Mouse (Mus musculus): Measurements from ENCODE around the gene Tubgcp6. TPM values are rescaled to one million over a fixed set of nuclear protein-coding genes. Genes with fewer than 3 reads are reported as not detected.

The Tubgcp6 gene
- polyA plus RNA-seq, 1 experiment, result 25.5 TPM

Other genes starting within 250 kb of the Tubgcp6 start
- gene Ttll8, start 168.7 kb downstream of the Tubgcp6 start, polyA plus RNA-seq (2012; rRNA removed), result not detected in 2 replicates
- gene Mlc1, start 144.1 kb downstream of the Tubgcp6 start, polyA plus RNA-seq (2012; rRNA removed), result 0.04 and 0.05 TPM in 2 replicates
- gene Mov10l1, start 140.2 kb downstream of the Tubgcp6 start, polyA plus RNA-seq (2012; rRNA removed), result not detected in 2 replicates
- gene Panx2, start 63.4 kb downstream of the Tubgcp6 start, polyA plus RNA-seq (2012; rRNA removed), result 0.52 and 0.56 TPM in 2 replicates
- gene Trabd, start 48.0 kb downstream of the Tubgcp6 start, polyA plus RNA-seq (2012; rRNA removed), result 85.2 and 93.7 TPM in 2 replicates
- gene Selenoo, start 34.0 kb downstream of the Tubgcp6 start, polyA plus RNA-seq (2012; rRNA removed), result 33.1 and 39.4 TPM in 2 replicates
- gene Hdac10, start 5.6 kb upstream of the Tubgcp6 start, polyA plus RNA-seq (2012; rRNA removed), result 23.9 and 25.4 TPM in 2 replicates
- 3.7 and 4.7 TPM in 2 replicates for gene Mapk12, start 17.6 kb upstream of the Tubgcp6 start, polyA plus RNA-seq (2012; rRNA removed)
- gene Mapk11, start 26.5 kb upstream of the Tubgcp6 start, polyA plus RNA-seq (2012; rRNA removed), result 3.6 and 4.4 TPM in 2 replicates
- 273 and 310 TPM in 2 replicates for gene Plxnb2, start 57.7 kb upstream of the Tubgcp6 start, polyA plus RNA-seq (2012; rRNA removed)
- gene Dennd6b, start 73.4 kb upstream of the Tubgcp6 start, polyA plus RNA-seq (2012; rRNA removed), result 10.8 and 11.2 TPM in 2 replicates
- gene Ppp6r2, start 88.4 kb upstream of the Tubgcp6 start, polyA plus RNA-seq (2012; rRNA removed), result 41.0 and 86.0 TPM in 2 replicates
- gene Sbf1, start 192.2 kb upstream of the Tubgcp6 start, polyA plus RNA-seq (2012; rRNA removed), result 145 and 152 TPM in 2 replicates
- gene Adm2, start 199.6 kb upstream of the Tubgcp6 start, polyA plus RNA-seq (2012; rRNA removed), result 1.1 and 2.2 TPM in 2 replicates
- 0.36 TPM in 1 of 2 replicates, not detected in the other for gene Miox, start 211.3 kb upstream of the Tubgcp6 start, polyA plus RNA-seq (2012; rRNA removed)
- gene Lmf2, start 232.5 kb upstream of the Tubgcp6 start, polyA plus RNA-seq (2012; rRNA removed), result 26.3 and 28.9 TPM in 2 replicates
- gene Ncaph2, start 232.6 kb upstream of the Tubgcp6 start, polyA plus RNA-seq (2012; rRNA removed), result 131 and 133 TPM in 2 replicates